Comparison of ENCODE assay signal across 8 mouse cellular contexts in genomic region chrX:7648671-7649304, GRCm38 (mm10). TPM values are rescaled to one million over a fixed set of nuclear protein-coding genes. Genes with fewer than 3 reads are reported as not detected.
A peak's percentile ranks its signal among the peaks of the same experiment; 100 is the strongest.
DNase-seq lines count a peak whose midpoint lies in the region; ATAC-seq and TF ChIP-seq lines count a peak whose summit lies in the region.

No protein-coding gene starts in this region.

- peak overlapping the region; percentile 50 for H3K4me2 ChIP-seq in forebrain, postnatal 0 days (ENCODE audit: low read depth)

- WGBS in cerebellum, adult 2 months: 8% methylated on average over 25 of the region's 25 CpGs
- WGBS in forebrain, postnatal 0 days: 29% methylated on average over 25 of the region's 25 CpGs

- H3K27me3 ChIP-seq in cerebellum, adult 2 months (ENCODE audit: control insufficient read depth, insufficient read depth, low read length): no peaks in the 10 kb centered on the region
- H3K27me3 ChIP-seq in forebrain, postnatal 0 days (ENCODE audit: insufficient read depth, low read length): no peaks in the 10 kb centered on the region

- no peaks in the 10 kb centered on the region for H3K9me3 ChIP-seq in forebrain, postnatal 0 days (ENCODE audit: low read length)

- DNase-seq in MN1 (ENCODE audit: low spot score): peak; percentile 78
- DNase-seq in cerebellum, adult 2 months: peak; percentile 61 to 72
- DNase-seq in forebrain, postnatal 0 days: peak; percentile 88
- peak; percentile 37 for DNase-seq in layer of hippocampus, adult 9-10 months (ENCODE audit: low spot score)
- peak; percentile 93 for DNase-seq in lung, postnatal 25 days (ENCODE audit: low spot score)
- peak; percentile 30 for DNase-seq in retina, adult 2 months (ENCODE audit: low read depth, low spot score)
- peak; percentile 75 to 79 for DNase-seq in thymus, postnatal 36 days

- TF ChIP-seq POLR2A in cerebellum, adult 2 months (IDR thresholded peaks at IDR 0.05; ENCODE audit: borderline replicate concordance, insufficient read depth, low read length): peak; percentile 30; the same call in 1 of the 2 replicates

- ATAC-seq in forebrain, postnatal 0 days: peak; percentile 97
- ATAC-seq in hematopoietic stem cell, adult 5-6 weeks (replicated peaks in 1 of 2; ENCODE audit: insufficient read depth in 1 of 2, low FRiP score in 2 of 2, low TSS enrichment in 1 of 2, low read depth in 1 of 2, poor library complexity in 2 of 2, severe bottlenecking in 2 of 2): peak; percentile 96 to 97

- 0 out of 2 replicates have a peak, but pooled peaks cover 4% of the 10 kb centered on the region for H3K36me3 ChIP-seq in forebrain, postnatal 0 days (ENCODE audit: insufficient read depth)

- H3K27ac ChIP-seq in cerebellum, adult 2 months (ENCODE audit: insufficient read depth, low read length): peak overlapping the region; percentile 23
- peak overlapping the region; percentile 54; the same call in 1 of the 2 replicates for H3K27ac ChIP-seq in forebrain, postnatal 0 days (ENCODE audit: low read depth, low read length)

- H3K4me1 ChIP-seq in cerebellum, adult 2 months (ENCODE audit: control insufficient read depth, insufficient read depth, low read length): peaks cover 3% of the 10 kb centered on the region; the same call in 1 of the 2 replicates
- no peaks in the 10 kb centered on the region for H3K4me1 ChIP-seq in forebrain, postnatal 0 days (ENCODE audit: insufficient read depth)

- H3K9ac ChIP-seq in forebrain, postnatal 0 days: peak overlapping the region; percentile 47

- peak overlapping the region; percentile 37 for H3K4me3 ChIP-seq in cerebellum, adult 2 months (replicated peaks; ENCODE audit: insufficient read depth, low read depth, low read length)
- peak overlapping the region; percentile 29 for H3K4me3 ChIP-seq in forebrain, postnatal 0 days (ENCODE audit: low read depth, low read length)

- no peak for TF ChIP-seq CTCF in cerebellum, adult 2 months (IDR thresholded peaks at IDR 0.05; ENCODE audit: borderline replicate concordance, insufficient read depth, low read depth, low read length)
- peak; percentile 42; the same call in 1 of the 2 replicates for TF ChIP-seq CTCF in forebrain, postnatal 0 days (IDR thresholded peaks at IDR 0.05; ENCODE audit: low read depth)

RNA-seq across cellular contexts. Expression of gene Prickle3, which starts 8.3 kb away (rescaled TPM):
- 1.7 and 2.1 TPM in 2 replicates for polyA plus RNA-seq in cerebellum, adult 2 months (2012; rRNA removed)
- 1.2 TPM in 2 replicates for total RNA-seq in forebrain, postnatal 0 days (2014; rRNA removed)
- 1.0 and 1.5 TPM in 2 replicates for polyA plus RNA-seq in forebrain, postnatal 0 days (2015; fragmentation: Nextera tagmentation; extraction: Ambion mirVana)
- 8.3 and 12.4 TPM in 2 replicates for total RNA-seq in hematopoietic stem cell, adult 5-6 weeks (2017)

RNA-seq across cellular contexts. Expression of gene Syp, which starts 10.5 kb away (rescaled TPM):
- polyA plus RNA-seq in cerebellum, adult 2 months (2012; rRNA removed): 945 and 955 TPM in 2 replicates
- 321 and 330 TPM in 2 replicates for total RNA-seq in forebrain, postnatal 0 days (2014; rRNA removed)
- 190 and 242 TPM in 2 replicates for polyA plus RNA-seq in forebrain, postnatal 0 days (2015; fragmentation: Nextera tagmentation; extraction: Ambion mirVana)
- 0.94 and 1.1 TPM in 2 replicates for total RNA-seq in hematopoietic stem cell, adult 5-6 weeks (2017)

RNA-seq across cellular contexts. Expression of gene Plp2, which starts 22.4 kb away (rescaled TPM):
- polyA plus RNA-seq in cerebellum, adult 2 months (2012; rRNA removed): 5.2 and 6.5 TPM in 2 replicates
- 15.7 and 24.3 TPM in 2 replicates for total RNA-seq in forebrain, postnatal 0 days (2014; rRNA removed)
- polyA plus RNA-seq in forebrain, postnatal 0 days (2015; fragmentation: Nextera tagmentation; extraction: Ambion mirVana): 37.3 and 38.3 TPM in 2 replicates
- 79.7 and 95.8 TPM in 2 replicates for total RNA-seq in hematopoietic stem cell, adult 5-6 weeks (2017)

RNA-seq across cellular contexts. Expression of gene Magix, which starts 32.3 kb away (rescaled TPM):
- polyA plus RNA-seq in cerebellum, adult 2 months (2012; rRNA removed): 2.2 and 2.6 TPM in 2 replicates
- total RNA-seq in forebrain, postnatal 0 days (2014; rRNA removed): 0.15 TPM in 1 of 2 replicates, not detected in the other
- 0.21 and 0.22 TPM in 2 replicates for polyA plus RNA-seq in forebrain, postnatal 0 days (2015; fragmentation: Nextera tagmentation; extraction: Ambion mirVana)
- 0.40 and 0.75 TPM in 2 replicates for total RNA-seq in hematopoietic stem cell, adult 5-6 weeks (2017)

RNA-seq across cellular contexts. Expression of gene Cacna1f, which starts 41.9 kb away (rescaled TPM):
- polyA plus RNA-seq in cerebellum, adult 2 months (2012; rRNA removed): 0.08 and 0.13 TPM in 2 replicates
- 0.10 and 0.23 TPM in 2 replicates for total RNA-seq in forebrain, postnatal 0 days (2014; rRNA removed)
- polyA plus RNA-seq in forebrain, postnatal 0 days (2015; fragmentation: Nextera tagmentation; extraction: Ambion mirVana): 0.06 and 0.10 TPM in 2 replicates
- total RNA-seq in hematopoietic stem cell, adult 5-6 weeks (2017): not detected in 2 replicates

Comparison
In these comparisons a context has a peak if more than half of its experiments do, and no peak if none do; other contexts are left out.
1. Peak in every context shown above with its lines: DNase-seq, ATAC-seq, H3K4me3 ChIP-seq and H3K27ac ChIP-seq.
2. DNase-seq: peak in every context shown above with its lines; median percentile 93 in lung, postnatal 25 days; 88 in forebrain, postnatal 0 days; 78 in MN1; 77 in thymus, postnatal 36 days; 66 in cerebellum, adult 2 months; 37 in layer of hippocampus, adult 9-10 months; 30 in retina, adult 2 months.
3. RNA of gene Syp, which starts 10.5 kb away (total RNA-seq): 321 to 330 TPM in forebrain, postnatal 0 days; 0.94 to 1.1 TPM in hematopoietic stem cell, adult 5-6 weeks; every median in the first group is over 100 times any median in the second.